Mouse (Mus musculus): ENCODE data around the gene Ylpm1. TPM values are rescaled to one million over a fixed set of nuclear protein-coding genes. Genes with fewer than 3 reads are reported as not detected.

Gene Ylpm1
- polyA plus RNA-seq, 2 experiments = 8.3 to 9.8 TPM

GRCm38 (mm10) chr12:85115678-85116077 lies 119.6 kb downstream of the Ylpm1 start:
- Histone ChIP-seq H3K4me3 (ENCODE audit: insufficient read depth in 1 of 2, low read depth in 2 of 2, low read length in 2 of 2) (no peak overlapping the region), H3K27me3 (ENCODE audit: control insufficient read depth, insufficient read depth, low read length) (no peaks in the 10 kb centered on the region), H3K9me3 (ENCODE audit: control insufficient read depth, low read length) (no peaks in the 10 kb centered on the region), H3K9ac (replicated peaks) (no peak overlapping the region), H3K36me3 (replicated peaks; ENCODE audit: control insufficient read depth, insufficient read depth, low read depth) (peaks cover 44% of the 10 kb centered on the region), H3K27ac (no peak overlapping the region), H3K4me2 (ENCODE audit: low read depth) (no peak overlapping the region), H3K4me1 (replicated peaks; ENCODE audit: control insufficient read depth in 2 of 2, insufficient read depth in 2 of 2, low read length in 1 of 2) (peaks cover 25 to 29% of the 10 kb centered on the region in 2 experiments)
- TF ChIP-seq EP300 (IDR thresholded peaks at IDR 0.05; ENCODE audit: low read depth) (no peak), CTCF (IDR thresholded peaks at IDR 0.05; ENCODE audit: low read depth) (no peak)
- no peak for DNase-seq (ENCODE audit: low read depth in 3 of 3, low spot score in 3 of 3)
- WGBS (ENCODE audit: insufficient replicate concordance) = 78% methylated on average over 7 of the region's 7 CpGs
- no peak for ATAC-seq (ENCODE audit: insufficient read depth)

Other genes starting within 250 kb of the Ylpm1 start
- gene Npc2, start 223.2 kb upstream of the Ylpm1 start, polyA plus RNA-seq (2012; rRNA removed) = 15.6 and 22.5 TPM in 2 replicates
- 18.0 and 19.4 TPM in 2 replicates for gene Npc2, start 223.2 kb upstream of the Ylpm1 start, polyA plus RNA-seq (2014; fragmentation: Nextera tagmentation; extraction: Ambion mirVana)
- gene Isca2, start 223.1 kb upstream of the Ylpm1 start, polyA plus RNA-seq (2012; rRNA removed) = 54.1 and 60.3 TPM in 2 replicates
- gene Isca2, start 223.1 kb upstream of the Ylpm1 start, polyA plus RNA-seq (2014; fragmentation: Nextera tagmentation; extraction: Ambion mirVana) = 93.0 and 105 TPM in 2 replicates
- gene Ltbp2, start 119.8 kb upstream of the Ylpm1 start, polyA plus RNA-seq (2012; rRNA removed) = 0.12 and 0.21 TPM in 2 replicates
- 0.08 and 0.16 TPM in 2 replicates for gene Ltbp2, start 119.8 kb upstream of the Ylpm1 start, polyA plus RNA-seq (2014; fragmentation: Nextera tagmentation; extraction: Ambion mirVana)
- gene Fcf1, start 25.4 kb upstream of the Ylpm1 start, polyA plus RNA-seq (2012; rRNA removed) = 45.8 and 86.1 TPM in 2 replicates
- 102 and 111 TPM in 2 replicates for gene Fcf1, start 25.4 kb upstream of the Ylpm1 start, polyA plus RNA-seq (2014; fragmentation: Nextera tagmentation; extraction: Ambion mirVana)
- 15.4 and 16.1 TPM in 2 replicates for gene Arel1, start 25.4 kb upstream of the Ylpm1 start, polyA plus RNA-seq (2012; rRNA removed)
- gene Arel1, start 25.4 kb upstream of the Ylpm1 start, polyA plus RNA-seq (2014; fragmentation: Nextera tagmentation; extraction: Ambion mirVana) = 14.8 and 17.4 TPM in 2 replicates
- gene Prox2, start 114.4 kb downstream of the Ylpm1 start, polyA plus RNA-seq (2012; rRNA removed) = 1.0 and 1.2 TPM in 2 replicates
- gene Prox2, start 114.4 kb downstream of the Ylpm1 start, polyA plus RNA-seq (2014; fragmentation: Nextera tagmentation; extraction: Ambion mirVana) = 2.2 and 2.8 TPM in 2 replicates
- gene Dlst, start 114.5 kb downstream of the Ylpm1 start, polyA plus RNA-seq (2012; rRNA removed) = 54.6 and 73.7 TPM in 2 replicates
- 59.2 and 67.8 TPM in 2 replicates for gene Dlst, start 114.5 kb downstream of the Ylpm1 start, polyA plus RNA-seq (2014; fragmentation: Nextera tagmentation; extraction: Ambion mirVana)
- gene Rps6kl1, start 154.9 kb downstream of the Ylpm1 start, polyA plus RNA-seq (2012; rRNA removed) = 0.31 and 0.57 TPM in 2 replicates
- 0.30 and 0.57 TPM in 2 replicates for gene Rps6kl1, start 154.9 kb downstream of the Ylpm1 start, polyA plus RNA-seq (2014; fragmentation: Nextera tagmentation; extraction: Ambion mirVana)
- gene Pgf, start 181.5 kb downstream of the Ylpm1 start, polyA plus RNA-seq (2012; rRNA removed) = 0.09 and 0.32 TPM in 2 replicates
- 0.08 and 0.34 TPM in 2 replicates for gene Pgf, start 181.5 kb downstream of the Ylpm1 start, polyA plus RNA-seq (2014; fragmentation: Nextera tagmentation; extraction: Ambion mirVana)
- gene Eif2b2, start 223.2 kb downstream of the Ylpm1 start, polyA plus RNA-seq (2012; rRNA removed) = 38.3 and 47.8 TPM in 2 replicates
- gene Eif2b2, start 223.2 kb downstream of the Ylpm1 start, polyA plus RNA-seq (2014; fragmentation: Nextera tagmentation; extraction: Ambion mirVana) = 39.9 and 49.4 TPM in 2 replicates

Measured in liver, embryonic 14.5 days (tissue).